Mouse (Mus musculus) kidney, adult 2 months (tissue): ENCODE data around the gene Car4.

Source experiments
- CTCF ChIP-seq: fragments of 200-500 bp; conservative IDR thresholded peaks from 2 replicates; pipeline ENCODE4 v1.5.1; 2011; ENCODE audit warnings: low read depth, mild to moderate bottlenecking, control low read depth, low read length, moderate library complexity, mixed read lengths; ENCODE audit not compliant: insufficient read depth, insufficient read length
- POLR2A ChIP-seq: fragments of 200-500 bp; IDR thresholded peaks from one replicate; pipeline ENCODE4 v1.6.1; 2011; ENCODE audit warnings: low read depth, low read length, control low read depth

- TF ChIP-seq POLR2A (no peak), CTCF (no peak)
These were observed 18.0 kb upstream of the Car4 start for GRCm38 (mm10) chr11:84939508-84940053.
